ENCODE assay signal across 8 mouse cellular contexts in genomic region chr10:40302140-40302985, GRCm38 (mm10). TPM values are rescaled to one million over a fixed set of nuclear protein-coding genes. Genes with fewer than 3 reads are reported as not detected.
DNase-seq lines count a peak whose midpoint lies in the region; ATAC-seq and TF ChIP-seq lines count a peak whose summit lies in the region.

Amd1 (minus strand) TSS chr10:40302186.

- DNase-seq in brain, embryonic 14.5 days (ENCODE audit: low read depth), result peak; percentile 100
- DNase-seq in liver, adult 2 months (ENCODE audit: extremely low read depth, low read depth, low spot score), result peak; percentile 91
- DNase-seq in splenic B cell, adult 2 months (ENCODE audit: low read depth, low spot score), result peak; percentile 99

- no peak for TF ChIP-seq POLR2A in brain, embryonic 14.5 days (IDR thresholded peaks at IDR 0.05; ENCODE audit: borderline replicate concordance, extremely low read depth, insufficient read depth, insufficient read length, poor library complexity, severe bottlenecking)
- no peak; the same call in none of the 2 replicates for TF ChIP-seq POLR2A in liver, adult 2 months (IDR thresholded peaks at IDR 0.05; ENCODE audit: extremely low read depth, insufficient read depth, low read length)
- TF ChIP-seq POLR2A in myocyte (IDR thresholded peaks at IDR 0.05; ENCODE audit: insufficient read length, low read depth), result peak; percentile 69

- peaks cover 8% of the 10 kb centered on the region for H3K9me3 ChIP-seq in erythroblast, embryonic 14.5 days (ENCODE audit: control insufficient read depth, low read length)
- peaks cover 3% of the 10 kb centered on the region; the same call in 1 of the 2 replicates for H3K9me3 ChIP-seq in heart, embryonic 11.5 days (replicated peaks; ENCODE audit: control insufficient read depth, low read length)
- peaks cover 6% of the 10 kb centered on the region; the same call in 1 of the 2 replicates for H3K9me3 ChIP-seq in kidney, embryonic 16.5 days (ENCODE audit: low read length)

- WGBS in heart, embryonic 11.5 days (ENCODE audit: insufficient replicate concordance), result under 1% methylated on average over 55 of the region's 55 CpGs
- under 1% methylated on average over 55 of the region's 55 CpGs for WGBS in kidney, embryonic 16.5 days
- under 1% methylated on average over 55 of the region's 55 CpGs for WGBS in liver, adult 2 months

- peaks cover 44% of the 10 kb centered on the region for H3K4me1 ChIP-seq in erythroblast, embryonic 14.5 days (ENCODE audit: control insufficient read depth)
- H3K4me1 ChIP-seq in heart, embryonic 11.5 days (ENCODE audit: control insufficient read depth, insufficient read depth, low read length), result peaks cover 16% of the 10 kb centered on the region; the same call in 1 of the 2 replicates
- peaks cover 23% of the 10 kb centered on the region for H3K4me1 ChIP-seq in kidney, embryonic 16.5 days (ENCODE audit: insufficient read depth, low read length)
- peaks cover 10% of the 10 kb centered on the region for H3K4me1 ChIP-seq in liver, adult 2 months (ENCODE audit: control insufficient read depth, insufficient read depth, low read length)

- H3K27ac ChIP-seq in heart, embryonic 11.5 days (ENCODE audit: low read depth, low read length), result peak within 1 kb of the TSS; percentile 98
- H3K27ac ChIP-seq in kidney, embryonic 16.5 days (ENCODE audit: low read length), result peak within 1 kb of the TSS; percentile 92
- peak within 1 kb of the TSS; percentile 81 for H3K27ac ChIP-seq in liver, adult 2 months (replicated peaks; ENCODE audit: insufficient read depth, low read depth, low read length)

- peaks cover 7% of the 10 kb centered on the region for H3K36me3 ChIP-seq in C2C12 (ENCODE audit: control insufficient read depth, insufficient read depth)
- H3K36me3 ChIP-seq in erythroblast, embryonic 14.5 days (ENCODE audit: control insufficient read depth), result peaks cover 27% of the 10 kb centered on the region
- H3K36me3 ChIP-seq in heart, embryonic 11.5 days (ENCODE audit: control insufficient read depth, insufficient read depth, low read length), result no peaks in the 10 kb centered on the region
- no peaks in the 10 kb centered on the region for H3K36me3 ChIP-seq in kidney, embryonic 16.5 days (ENCODE audit: insufficient read depth, low read length)
- no peaks in the 10 kb centered on the region for H3K36me3 ChIP-seq in liver, adult 2 months (ENCODE audit: control insufficient read depth, insufficient read depth, low read length)
- no peaks in the 10 kb centered on the region for H3K36me3 ChIP-seq in myocyte (ENCODE audit: control insufficient read depth, insufficient read depth)
- H3K36me3 ChIP-seq in splenic B cell, adult 2 months (ENCODE audit: control insufficient read depth, insufficient read depth, low read length, poor library complexity, severe bottlenecking), result no peaks in the 10 kb centered on the region

- H3K79me2 ChIP-seq in C2C12 (ENCODE audit: control insufficient read depth, insufficient read depth) (peaks cover 44% of the 10 kb centered on the region), myocyte (ENCODE audit: control insufficient read depth, insufficient read depth) (peaks cover 37% of the 10 kb centered on the region)
- H3K79me2 ChIP-seq in liver, adult 2 months (ENCODE audit: control insufficient read depth, insufficient read depth, low read length), result peaks cover 20% of the 10 kb centered on the region

- peak within 1 kb of the TSS; percentile 96 for H3K9ac ChIP-seq in heart, embryonic 11.5 days (ENCODE audit: low read depth, low read length)
- peak within 1 kb of the TSS; percentile 97 for H3K9ac ChIP-seq in kidney, embryonic 16.5 days (replicated peaks; ENCODE audit: low read length)
- H3K9ac ChIP-seq in liver, adult 2 months (ENCODE audit: low read depth, low read length), result peak within 1 kb of the TSS; percentile 94

- peak within 1 kb of the TSS; percentile 96 for H3ac ChIP-seq in C2C12 (ENCODE audit: control insufficient read depth, insufficient read length, low read depth)
- peak within 1 kb of the TSS; percentile 97 for H3ac ChIP-seq in myocyte (ENCODE audit: control insufficient read depth, insufficient read length)

- peaks cover 43% of the 10 kb centered on the region for H3K79me3 ChIP-seq in C2C12 (ENCODE audit: low read depth)

- peak within 1 kb of the TSS; percentile 88 for H3K4me2 ChIP-seq in heart, embryonic 11.5 days
- H3K4me2 ChIP-seq in kidney, embryonic 16.5 days (replicated peaks; ENCODE audit: low read depth, low read length), result peak within 1 kb of the TSS; percentile 92
- H3K4me2 ChIP-seq in myocyte (ENCODE audit: low read depth), result peak within 1 kb of the TSS; percentile 92

- ATAC-seq in heart, embryonic 11.5 days (replicated peaks; ENCODE audit: insufficient number of reproducible peaks, low FRiP score, low TSS enrichment), result peak; percentile 94
- peak; percentile 97 for ATAC-seq in kidney, embryonic 16.5 days (ENCODE audit: low FRiP score, low TSS enrichment)

- TF ChIP-seq CTCF in C2C12 (IDR thresholded peaks at IDR 0.05; ENCODE audit: control insufficient read depth, insufficient read depth, insufficient read length), result no peak
- TF ChIP-seq CTCF in brain, embryonic 14.5 days (IDR thresholded peaks at IDR 0.05; ENCODE audit: borderline replicate concordance, extremely low read depth, insufficient read depth, insufficient read length), result no peak
- TF ChIP-seq CTCF in liver, adult 2 months (IDR thresholded peaks at IDR 0.05; ENCODE audit: low read depth, low read length), result no peak

- H3K27me3 ChIP-seq in C2C12 (ENCODE audit: control insufficient read depth, insufficient read depth, insufficient read length) (no peaks in the 10 kb centered on the region), myocyte (ENCODE audit: control insufficient read depth, insufficient read depth, insufficient read length) (no peaks in the 10 kb centered on the region)
- H3K27me3 ChIP-seq in erythroblast, embryonic 14.5 days (ENCODE audit: control insufficient read depth), result no peaks in the 10 kb centered on the region
- H3K27me3 ChIP-seq in heart, embryonic 11.5 days (ENCODE audit: control insufficient read depth, insufficient read depth, low read length), result no peaks in the 10 kb centered on the region
- no peaks in the 10 kb centered on the region for H3K27me3 ChIP-seq in kidney, embryonic 16.5 days (ENCODE audit: insufficient read depth, low read length)
- H3K27me3 ChIP-seq in liver, adult 2 months (ENCODE audit: control insufficient read depth, insufficient read depth, low read length), result no peaks in the 10 kb centered on the region
- H3K27me3 ChIP-seq in splenic B cell, adult 2 months (ENCODE audit: control insufficient read depth, insufficient read depth, low read length, poor library complexity, severe bottlenecking), result no peaks in the 10 kb centered on the region

- H3K4me3 ChIP-seq in C2C12 (ENCODE audit: insufficient read depth, poor library complexity, severe bottlenecking) (peak within 1 kb of the TSS; percentile 95), myocyte (peak within 1 kb of the TSS; percentile 82)
- peak within 1 kb of the TSS; percentile 98 for H3K4me3 ChIP-seq in erythroblast, embryonic 14.5 days (replicated peaks)
- peak within 1 kb of the TSS; percentile 100 for H3K4me3 ChIP-seq in heart, embryonic 11.5 days (ENCODE audit: low read depth, low read length)
- H3K4me3 ChIP-seq in kidney, embryonic 16.5 days (ENCODE audit: low read length), result peak within 1 kb of the TSS; percentile 93
- peak within 1 kb of the TSS; percentile 98 for H3K4me3 ChIP-seq in liver, adult 2 months (ENCODE audit: insufficient read depth, low read depth, low read length)

TF ChIP-seq in C2C12, 6 proteins besides CTCF, POLR2A, EP300 and RAD21:
- TF ChIP-seq CEBPB (IDR thresholded peaks at IDR 0.05; ENCODE audit: low read depth) (no peak), MYOG (IDR thresholded peaks at IDR 0.05; ENCODE audit: control insufficient read depth, extremely low read depth, insufficient read length) (no peak), USF1 (IDR thresholded peaks at IDR 0.05; ENCODE audit: low read depth) (no peak), MAX (IDR thresholded peaks at IDR 0.05) (no peak), MYOD1 (IDR thresholded peaks at IDR 0.05; ENCODE audit: control insufficient read depth, insufficient read length, low read depth) (no peak), FOSL1 (IDR thresholded peaks at IDR 0.05; ENCODE audit: insufficient read depth, low read length, poor library complexity, severe bottlenecking) (no peak)

TF ChIP-seq in myocyte, 11 proteins besides CTCF, POLR2A, EP300 and RAD21:
- TF ChIP-seq POLR2AphosphoS2 (IDR thresholded peaks at IDR 0.05; ENCODE audit: insufficient read length, low read depth), result peak; percentile 41
- peak; percentile 59 for TF ChIP-seq SRF (IDR thresholded peaks at IDR 0.05; ENCODE audit: control insufficient read depth, insufficient read length, low read depth)
- TF ChIP-seq MYOG (IDR thresholded peaks at IDR 0.05; ENCODE audit: control insufficient read depth in 1 of 3, insufficient read depth in 1 of 3, insufficient read length in 2 of 3, low read depth in 2 of 3), result peak in 1 of 3 experiments; percentile 3
- TF ChIP-seq USF1 (IDR thresholded peaks at IDR 0.05; ENCODE audit: low read depth), result no peak

RNA-seq across cellular contexts. Expression of gene Amd1, which starts in this region (rescaled TPM):
- polyA plus RNA-seq in C2C12 (2012; fragmentation: generic; extraction: Trizol) (43.8 TPM), myocyte (2012; fragmentation: generic; extraction: Trizol) (34.0 TPM)
- polyA plus RNA-seq in brain, embryonic 14.5 days (2012; rRNA removed), result 50.5 and 55.6 TPM in 2 replicates
- 0.27 and 0.69 TPM in 2 replicates for polyA plus RNA-seq in erythroblast, embryonic 14.5 days (2012)
- 64.6 and 68.3 TPM in 2 replicates for polyA plus RNA-seq in heart, embryonic 11.5 days (2014; fragmentation: Nextera tagmentation; extraction: Ambion mirVana)
- polyA plus RNA-seq in kidney, embryonic 16.5 days (2015; fragmentation: Nextera tagmentation; extraction: Ambion mirVana), result 53.1 and 57.7 TPM in 2 replicates
- total RNA-seq in liver, adult 2 months (2014; rRNA removed), result 24.4 and 27.1 TPM in 2 replicates
- polyA plus RNA-seq in liver, adult 2 months (2012; rRNA removed), result 6.2 and 6.9 TPM in 2 replicates

Comparison
In these comparisons a context has a peak if more than half of its experiments do, and no peak if none do; other contexts are left out.
1. Peak in every context shown above with its lines: DNase-seq, ATAC-seq, H3K4me3 ChIP-seq and H3K27ac ChIP-seq.